Mouse (Mus musculus) lung, postnatal 4 days (tissue): ENCODE data around the gene Gm13272.
A peak's percentile ranks its signal among the peaks of the same experiment; 100 is the strongest.
"Not testable (repeated sequence)": the region's sequence is repeated elsewhere in the genome, so short reads cannot be mapped to it uniquely, and the experiment has no call there.

Experiments
- DNase-seq, 2 experiments: peaks; one replicate each; pipeline ENCODE4 v3.0.0; 2021

The Gm13272 gene

DNA sequence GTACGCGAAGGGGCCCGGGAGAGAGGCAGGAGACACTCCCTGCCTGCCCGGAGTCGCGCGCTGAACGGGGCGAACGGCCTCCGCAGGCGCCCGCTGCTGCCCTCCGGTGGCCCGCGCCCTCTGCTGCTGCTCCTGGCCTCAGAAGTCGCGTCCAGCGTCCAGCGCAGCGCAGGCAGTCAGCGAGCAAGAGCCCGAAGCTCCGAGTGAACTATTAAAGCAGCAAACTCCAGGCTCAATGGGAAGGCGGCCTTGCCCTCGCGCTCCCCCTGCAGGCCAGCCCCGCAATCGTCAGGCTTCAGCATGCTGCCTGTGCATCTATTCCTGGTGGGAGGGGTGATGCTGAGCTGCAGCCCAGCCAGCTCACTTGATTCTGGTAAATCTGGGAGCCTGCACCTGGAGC, at the start of gene Gm13272:
Gm13272 (plus strand) TSS at position 301 of the 400 bp plus-strand sequence.
- not testable (repeated sequence) for DNase-seq

DNA sequence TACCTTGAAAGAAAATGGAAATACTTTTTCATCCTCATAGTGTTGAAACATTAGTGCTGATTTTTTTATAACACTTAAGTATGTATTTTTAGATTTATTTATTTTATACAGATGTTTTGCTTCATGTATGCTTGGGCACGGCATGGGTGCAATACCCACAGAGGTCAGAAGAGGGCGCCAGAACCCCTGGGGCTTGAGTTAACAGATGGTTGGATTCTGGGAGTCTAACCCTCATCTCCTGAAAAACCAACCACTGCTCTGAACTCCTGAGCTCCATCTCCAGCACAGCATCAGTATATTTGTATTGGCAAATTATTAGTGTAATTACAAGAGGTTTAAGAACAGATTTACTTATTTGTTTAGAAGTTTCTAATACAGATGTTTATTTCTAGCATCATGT, 41.2 kb upstream of the Gm13272 start:
- peak; percentile 75 to 83 for DNase-seq

DNA sequence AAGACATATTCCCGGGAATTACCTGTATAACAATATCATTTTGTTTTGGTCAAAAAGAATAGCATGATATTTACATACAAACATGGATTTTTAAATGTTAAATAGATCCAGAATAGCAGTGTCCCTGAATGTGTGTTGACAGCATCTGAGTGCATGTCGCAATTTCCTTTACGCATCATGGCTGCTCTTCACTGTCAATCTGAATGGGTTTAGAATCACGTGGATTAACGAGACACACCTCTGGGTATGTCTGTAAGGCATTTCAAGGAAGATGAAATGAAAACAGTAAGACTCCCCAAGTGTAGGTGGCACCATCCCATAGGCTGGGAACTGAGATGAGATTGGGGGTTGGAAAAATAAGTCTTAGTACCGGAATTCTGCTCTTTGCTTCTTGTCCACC, 40.6 kb upstream of the Gm13272 start:
- DNase-seq: no peak

DNA sequence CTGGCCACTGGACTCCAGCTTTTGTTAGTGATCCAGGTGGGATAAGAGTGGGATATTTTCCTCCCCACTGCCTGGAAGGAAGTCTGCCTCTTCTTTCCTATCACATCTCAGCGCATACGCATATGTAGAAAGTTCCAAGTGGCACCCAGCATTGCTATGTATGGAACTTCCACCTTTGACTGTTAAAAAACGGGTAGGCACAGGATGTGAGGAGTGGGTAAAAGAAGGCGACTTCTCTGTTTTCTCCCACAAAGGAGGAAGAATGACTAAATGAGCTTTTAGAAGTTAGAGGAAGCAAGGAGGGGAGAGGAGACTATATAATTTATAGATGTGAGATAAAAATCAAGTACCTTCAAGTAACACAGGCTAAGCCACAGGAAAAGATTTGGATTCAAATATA, 38.2 kb upstream of the Gm13272 start:
- no peak for DNase-seq

DNA sequence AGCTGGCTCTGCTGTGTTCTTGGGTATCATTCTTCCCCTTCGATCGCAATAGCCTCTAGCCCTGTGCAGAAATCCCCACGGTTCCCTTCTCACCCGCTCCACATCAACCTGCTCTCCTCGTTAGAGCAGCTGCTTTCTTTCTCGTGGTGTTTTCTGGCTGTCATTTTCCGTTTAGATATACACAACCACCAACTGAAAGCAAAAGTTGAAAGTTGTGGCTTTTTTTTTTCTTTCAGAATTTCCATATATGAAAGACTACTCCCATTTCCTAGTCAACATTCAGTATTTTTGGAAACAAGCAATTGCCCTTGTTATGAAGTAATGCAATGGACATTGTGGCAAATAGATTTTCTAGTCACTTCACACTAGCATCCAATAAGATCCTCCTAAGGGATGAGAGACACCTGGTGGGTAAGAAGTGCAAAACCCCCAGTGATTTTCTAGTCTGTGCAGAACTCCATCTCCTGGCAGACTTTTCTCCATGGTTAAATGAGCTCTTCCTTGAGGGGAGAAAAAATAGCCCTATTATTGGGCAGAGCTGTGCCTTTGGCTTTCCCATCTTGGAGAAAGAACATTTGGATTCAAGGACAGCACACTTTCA, 36.8 kb upstream of the Gm13272 start:
- DNase-seq: no peak

DNA sequence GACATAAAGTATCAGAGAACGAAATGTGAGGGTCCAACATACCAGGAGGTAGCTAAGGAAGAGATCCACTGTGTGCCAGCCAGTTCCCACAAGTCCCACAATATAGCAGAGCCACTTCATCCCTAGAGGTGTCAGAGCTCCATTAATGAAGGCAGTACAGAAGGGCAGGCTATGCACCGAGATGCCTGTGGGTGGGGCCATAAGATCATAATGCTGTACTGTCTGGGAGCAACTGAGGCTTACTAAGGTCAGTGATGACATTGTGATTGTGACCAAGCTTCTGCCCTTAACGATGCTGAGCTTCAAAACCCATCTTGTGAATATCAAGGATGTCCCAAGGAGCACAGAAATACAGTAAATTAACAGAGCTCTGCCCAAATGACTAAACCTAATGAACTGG, 35.4 kb upstream of the Gm13272 start:
- no peak for DNase-seq

DNA sequence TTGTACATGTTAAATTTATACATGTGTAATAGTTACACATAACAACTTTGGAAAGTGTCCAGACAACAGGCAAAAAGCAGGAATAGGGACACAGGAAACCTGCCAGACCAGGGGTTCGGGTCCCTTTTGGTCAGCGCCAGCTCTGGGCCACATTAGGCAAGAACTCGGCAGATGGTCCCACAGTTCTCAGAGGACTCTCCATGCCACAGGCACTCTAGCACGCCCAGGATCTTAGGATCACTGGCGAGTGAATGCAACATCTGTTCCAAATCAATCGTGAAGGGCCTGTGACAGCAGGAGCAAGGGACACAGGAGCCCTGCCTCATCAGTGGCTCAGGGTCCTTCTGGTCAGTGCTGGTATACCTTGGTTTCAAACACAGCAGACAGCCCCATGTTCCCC, 29.7 kb upstream of the Gm13272 start:
- DNase-seq: no peak

DNA sequence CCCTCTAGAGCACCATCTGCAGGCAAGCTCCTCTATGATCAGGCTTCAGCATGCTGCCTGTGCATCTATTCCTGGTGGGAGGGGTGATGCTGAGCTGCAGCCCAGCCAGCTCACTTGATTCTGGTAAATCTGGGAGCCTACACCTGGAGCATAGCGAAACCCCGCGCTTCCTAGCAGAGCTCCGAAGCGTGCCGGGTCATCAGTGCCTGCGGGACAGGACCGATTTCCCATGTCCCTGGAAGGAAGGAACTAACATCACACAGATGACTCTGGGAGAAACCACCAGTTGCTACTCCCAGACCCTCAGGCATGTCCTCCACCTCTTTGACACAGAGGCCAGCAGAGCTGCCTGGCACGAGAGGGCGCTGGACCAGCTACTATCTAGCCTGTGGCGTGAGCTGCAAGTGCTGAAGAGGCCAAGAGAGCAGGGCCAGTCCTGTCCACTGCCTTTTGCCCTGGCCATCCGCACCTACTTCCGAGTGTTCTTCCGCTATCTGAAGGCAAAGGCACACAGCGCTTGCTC, 24.8 kb upstream of the Gm13272 start, which contains the start of gene Gm13271:
Gm13271 (plus strand) TSS at position 51 of the 523 bp plus-strand sequence.
- DNase-seq: peak; percentile 75 to 77

DNA sequence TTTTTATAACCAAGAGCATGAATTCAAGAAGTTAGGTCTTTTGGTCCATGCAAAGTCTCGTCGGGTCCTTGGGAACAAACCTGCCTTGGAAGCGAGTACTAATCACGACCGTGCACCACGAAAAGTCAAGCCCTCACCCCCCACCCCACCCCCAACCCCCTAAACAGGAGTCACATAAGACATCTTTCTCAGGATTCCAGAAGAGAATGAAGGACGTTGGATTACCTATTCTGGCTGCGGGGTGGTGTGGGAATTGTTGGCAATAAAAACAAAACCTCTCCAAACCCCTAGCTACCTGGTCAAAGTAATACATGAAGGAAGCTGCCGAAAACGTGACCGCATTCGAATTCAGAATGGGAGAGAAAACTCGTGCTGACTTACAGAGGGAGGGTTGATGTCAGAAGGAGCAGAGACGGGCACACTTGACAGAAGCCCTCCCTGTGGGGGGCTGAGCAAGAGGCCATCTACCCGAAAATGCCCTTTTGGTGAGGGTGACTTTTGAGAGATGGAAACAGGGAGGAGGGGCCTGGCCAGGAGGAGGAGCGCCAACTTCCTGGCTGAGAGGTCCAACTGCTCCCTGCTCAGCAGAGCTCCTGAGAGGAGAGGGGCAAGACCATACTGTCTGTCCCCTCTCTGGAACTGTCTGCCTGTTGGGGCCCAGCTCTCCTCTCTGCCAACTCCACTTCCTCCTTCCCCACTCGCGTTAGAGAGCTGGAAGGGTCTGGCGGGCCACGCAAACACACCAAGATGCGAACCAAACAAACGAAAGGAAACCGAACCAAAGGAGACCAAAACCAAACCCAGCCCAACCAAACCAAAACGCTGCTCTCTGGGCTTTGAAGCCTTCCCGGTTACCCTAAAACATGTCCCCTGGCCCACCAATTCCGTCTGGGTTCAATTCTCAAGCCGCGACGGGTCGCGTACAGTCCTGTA, 22.8 kb upstream of the Gm13272 start:
- not testable (repeated sequence) for DNase-seq

DNA sequence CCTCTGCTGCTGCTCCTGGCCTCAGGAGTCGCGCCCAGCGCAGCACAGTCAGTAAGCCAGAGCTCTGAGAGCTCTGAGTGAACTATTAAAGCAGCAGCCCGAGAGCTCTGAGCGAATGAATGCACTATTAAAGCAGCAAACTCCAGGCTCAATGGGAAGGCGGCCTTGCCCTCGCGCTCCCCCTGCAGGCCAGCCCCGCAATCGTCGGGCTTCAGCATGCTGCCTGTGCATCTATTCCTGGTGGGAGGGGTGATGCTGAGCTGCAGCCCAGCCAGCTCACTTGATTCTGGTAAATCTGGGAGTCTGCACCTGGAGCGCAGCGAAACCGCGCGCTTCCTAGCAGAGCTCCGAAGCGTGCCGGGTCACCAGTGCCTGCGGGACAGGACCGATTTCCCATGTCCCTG, 22.0 kb upstream of the Gm13272 start:
- peak; percentile 91 for DNase-seq

DNA sequence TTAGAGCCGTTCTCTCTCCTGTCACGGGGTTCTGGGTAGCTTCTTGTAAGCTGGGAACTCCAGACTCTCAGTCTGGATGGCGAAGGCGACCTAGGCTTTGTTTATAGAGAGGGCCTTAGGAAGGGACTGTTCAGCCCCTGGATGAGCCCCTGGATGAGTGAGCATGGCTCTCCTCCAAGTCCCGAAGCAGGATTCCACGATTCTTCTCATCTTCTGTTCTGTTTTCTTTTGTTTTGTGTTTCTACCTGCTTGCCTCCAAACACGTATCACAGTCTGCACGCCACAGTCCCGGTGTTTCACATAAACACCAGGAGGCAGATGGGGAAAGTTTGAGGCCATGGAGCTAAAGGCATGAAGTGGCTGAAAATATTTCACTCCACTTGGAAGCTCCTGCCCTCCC, 20.9 kb upstream of the Gm13272 start:
- DNase-seq: not testable (repeated sequence)

DNA sequence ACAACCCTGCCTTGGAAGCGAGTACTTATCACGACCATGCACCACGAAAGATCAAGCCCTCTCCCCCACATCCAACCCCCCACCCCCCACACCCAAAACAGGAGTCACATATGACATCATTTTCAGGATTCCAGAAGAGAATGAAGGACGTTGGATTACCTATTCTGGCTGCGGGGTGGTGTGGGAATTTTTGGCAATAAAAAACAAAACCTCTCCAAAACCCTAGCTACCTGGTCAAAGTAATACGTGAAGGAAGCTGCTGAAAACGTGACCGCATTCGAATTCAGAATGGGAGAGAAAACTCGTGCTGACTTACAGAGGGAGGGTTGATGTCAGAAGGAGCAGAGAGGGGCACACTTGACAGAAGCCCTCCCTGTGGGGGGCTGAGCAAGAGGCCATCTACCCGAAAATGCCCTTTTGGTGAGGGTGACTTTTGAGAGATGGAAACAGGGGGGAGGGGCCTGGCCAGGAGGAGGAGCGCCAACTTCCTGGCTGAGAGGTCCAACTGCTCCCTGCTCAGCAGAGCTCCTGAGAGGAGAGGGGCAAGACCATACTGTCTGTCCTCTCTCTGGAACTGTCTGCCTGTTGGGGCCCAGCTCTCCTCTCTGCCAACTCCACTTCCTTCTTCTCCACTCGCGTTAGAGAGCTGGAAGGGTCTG, 19.9 kb upstream of the Gm13272 start, which contains the start of gene Gm13283:
Gm13283 (plus strand) TSS at position 510 of the 659 bp plus-strand sequence.
- peak; percentile 50 for DNase-seq

DNA sequence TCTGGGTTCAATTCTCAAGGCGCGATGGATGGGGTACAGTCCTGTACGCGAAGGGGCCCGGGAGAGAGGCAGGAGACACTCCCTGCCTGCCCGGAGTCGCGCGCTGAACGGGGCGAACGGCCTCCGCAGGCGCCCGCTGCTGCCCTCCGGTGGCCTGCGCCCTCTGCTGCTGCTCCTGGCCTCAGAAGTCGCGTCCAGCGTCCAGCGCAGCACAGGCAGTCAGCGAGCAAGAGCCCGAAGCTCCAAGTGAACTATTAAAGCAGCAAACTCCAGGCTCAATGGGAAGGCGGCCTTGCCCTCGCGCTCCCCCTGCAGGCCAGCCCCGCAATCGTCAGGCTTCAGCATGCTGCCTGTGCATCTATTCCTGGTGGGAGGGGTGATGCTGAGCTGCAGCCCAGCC, 19.2 kb upstream of the Gm13272 start:
- DNase-seq: peak; percentile 86 to 93

DNA sequence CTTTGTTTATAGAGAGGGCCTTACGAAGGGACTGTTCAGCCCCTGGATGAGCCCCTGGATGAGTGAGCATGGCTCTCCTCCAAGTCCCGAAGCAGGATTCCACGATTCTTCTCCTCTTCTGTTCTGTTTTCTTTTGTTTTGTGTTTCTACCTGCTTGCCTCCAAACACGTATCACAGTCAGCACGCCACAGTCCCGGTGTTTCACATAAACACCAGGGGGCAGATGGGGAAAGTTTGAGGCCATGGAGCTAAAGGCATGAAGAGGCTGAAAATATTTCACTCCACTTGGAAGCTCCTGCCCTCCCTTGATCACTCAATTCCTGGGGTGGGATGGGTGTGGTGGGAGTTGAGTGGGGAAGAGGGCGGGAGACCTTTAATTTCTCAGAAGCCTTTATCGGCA, 17.9 kb upstream of the Gm13272 start:
- peak; percentile 75 to 78 for DNase-seq

DNA sequence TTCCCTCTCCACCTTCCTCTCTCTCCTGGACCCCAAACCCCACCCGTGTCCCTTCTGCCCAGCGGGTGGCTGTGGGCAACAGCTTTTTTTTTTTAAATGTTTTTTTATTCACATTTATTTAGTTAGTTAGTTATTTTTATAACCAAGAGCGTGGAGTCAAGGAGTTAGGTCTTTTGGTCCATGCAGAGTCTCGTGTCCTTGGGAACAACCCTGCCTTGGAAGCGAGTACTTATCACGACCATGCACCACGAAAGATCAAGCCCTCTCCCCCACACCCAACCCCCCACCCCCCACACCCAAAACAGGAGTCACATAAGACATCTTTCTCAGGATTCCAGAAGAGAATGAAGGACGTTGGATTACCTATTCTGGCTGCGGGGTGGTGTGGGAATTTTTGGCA, 17.3 kb upstream of the Gm13272 start:
- peak in 1 of 2 experiments; percentile 27 for DNase-seq

DNA sequence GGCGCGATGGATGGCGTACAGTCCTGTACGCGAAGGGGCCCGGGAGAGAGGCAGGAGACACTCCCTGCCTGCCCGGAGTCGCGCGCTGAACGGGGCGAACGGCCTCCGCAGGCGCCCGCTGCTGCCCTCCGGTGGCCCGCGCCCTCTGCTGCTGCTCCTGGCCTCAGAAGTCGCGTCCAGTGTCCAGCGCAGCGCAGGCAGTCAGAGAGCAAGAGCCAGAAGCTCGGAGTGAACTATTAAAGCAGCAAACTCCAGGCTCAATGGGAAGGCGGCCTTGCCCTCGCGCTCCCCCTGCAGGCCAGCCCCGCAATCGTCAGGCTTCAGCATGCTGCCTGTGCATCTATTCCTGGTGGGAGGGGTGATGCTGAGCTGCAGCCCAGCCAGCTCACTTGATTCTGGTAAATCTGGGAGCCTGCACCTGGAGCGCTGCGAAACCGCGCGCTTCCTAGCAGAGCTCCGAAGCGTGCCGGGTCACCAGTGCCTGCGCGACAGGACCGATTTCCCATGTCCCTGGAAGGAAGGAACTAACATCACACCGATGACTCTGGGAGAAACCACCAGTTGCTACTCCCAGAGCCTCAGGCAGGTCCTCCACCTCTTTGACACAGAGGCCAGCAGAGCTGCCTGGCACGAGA, 16.1 kb upstream of the Gm13272 start:
- peak; percentile 66 to 88 for DNase-seq

DNA sequence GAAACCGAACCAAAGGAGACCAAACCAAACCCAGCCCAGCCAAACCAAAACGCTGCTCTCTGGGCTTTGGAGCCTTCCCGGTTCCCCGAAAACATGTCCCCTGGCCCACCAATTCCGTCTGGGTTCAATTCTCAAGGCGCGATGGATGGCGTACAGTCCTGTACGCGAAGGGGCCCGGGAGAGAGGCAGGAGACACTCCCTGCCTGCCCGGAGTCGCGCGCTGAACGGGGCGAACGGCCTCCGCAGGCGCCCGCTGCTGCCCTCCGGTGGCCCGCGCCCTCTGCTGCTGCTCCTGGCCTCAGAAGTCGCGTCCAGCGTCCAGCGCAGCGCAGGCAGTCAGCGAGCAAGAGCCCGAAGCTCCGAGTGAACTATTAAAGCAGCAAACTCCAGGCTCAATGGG, 6.1 kb upstream of the Gm13272 start, which contains the start of gene Gm13290:
Gm13290 (plus strand) TSS at position 301 of the 400 bp plus-strand sequence.
- not testable (repeated sequence) for DNase-seq

DNA sequence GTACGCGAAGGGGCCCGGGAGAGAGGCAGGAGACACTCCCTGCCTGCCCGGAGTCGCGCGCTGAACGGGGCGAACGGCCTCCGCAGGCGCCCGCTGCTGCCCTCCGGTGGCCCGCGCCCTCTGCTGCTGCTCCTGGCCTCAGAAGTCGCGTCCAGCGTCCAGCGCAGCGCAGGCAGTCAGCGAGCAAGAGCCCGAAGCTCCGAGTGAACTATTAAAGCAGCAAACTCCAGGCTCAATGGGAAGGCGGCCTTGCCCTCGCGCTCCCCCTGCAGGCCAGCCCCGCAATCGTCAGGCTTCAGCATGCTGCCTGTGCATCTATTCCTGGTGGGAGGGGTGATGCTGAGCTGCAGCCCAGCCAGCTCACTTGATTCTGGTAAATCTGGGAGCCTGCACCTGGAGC, 3.0 kb upstream of the Gm13272 start, which contains the start of gene Gm13289:
Gm13289 (plus strand) TSS at position 301 of the 400 bp plus-strand sequence.
- DNase-seq: not testable (repeated sequence)

DNA sequence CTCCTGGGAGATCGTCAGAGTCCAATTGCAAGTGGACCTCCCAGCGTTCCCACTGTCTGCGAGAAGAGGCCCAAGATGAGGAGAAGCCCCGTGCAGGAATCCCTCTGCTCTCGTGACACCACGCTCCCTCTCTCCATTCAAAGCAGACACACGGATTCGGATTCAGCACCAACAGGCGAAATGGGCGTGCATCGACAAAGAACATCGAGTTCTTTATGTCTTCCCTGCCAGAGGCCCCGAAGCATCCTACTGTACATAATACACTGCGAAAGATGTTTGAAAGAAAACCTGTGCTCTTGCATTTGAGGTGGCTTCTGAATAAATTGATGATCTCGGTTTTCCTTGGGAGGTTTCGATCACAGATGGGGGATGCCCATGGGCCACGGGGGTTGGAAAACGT, 670 bp downstream of the Gm13272 start:
- DNase-seq: not testable (repeated sequence)

DNA sequence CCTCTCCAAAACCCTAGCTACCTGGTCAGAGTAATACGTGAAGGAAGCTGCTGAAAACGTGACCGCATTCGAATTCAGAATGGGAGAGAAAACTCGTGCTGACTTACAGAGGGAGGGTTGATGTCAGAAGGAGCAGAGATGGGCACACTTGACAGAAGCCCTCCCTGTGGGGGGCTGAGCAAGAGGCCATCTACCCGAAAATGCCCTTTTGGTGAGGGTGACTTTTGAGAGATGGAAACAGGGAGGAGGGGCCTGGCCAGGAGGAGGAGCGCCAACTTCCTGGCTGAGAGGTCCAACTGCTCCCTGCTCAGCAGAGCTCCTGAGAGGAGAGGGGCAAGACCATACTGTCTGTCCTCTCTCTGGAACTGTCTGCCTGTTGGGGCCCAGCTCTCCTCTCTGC, 2.2 kb downstream of the Gm13272 start, which contains the start of gene Ifnz:
Ifnz (plus strand) TSS at position 301 of the 400 bp plus-strand sequence.
- DNase-seq: not testable (repeated sequence)

DNA sequence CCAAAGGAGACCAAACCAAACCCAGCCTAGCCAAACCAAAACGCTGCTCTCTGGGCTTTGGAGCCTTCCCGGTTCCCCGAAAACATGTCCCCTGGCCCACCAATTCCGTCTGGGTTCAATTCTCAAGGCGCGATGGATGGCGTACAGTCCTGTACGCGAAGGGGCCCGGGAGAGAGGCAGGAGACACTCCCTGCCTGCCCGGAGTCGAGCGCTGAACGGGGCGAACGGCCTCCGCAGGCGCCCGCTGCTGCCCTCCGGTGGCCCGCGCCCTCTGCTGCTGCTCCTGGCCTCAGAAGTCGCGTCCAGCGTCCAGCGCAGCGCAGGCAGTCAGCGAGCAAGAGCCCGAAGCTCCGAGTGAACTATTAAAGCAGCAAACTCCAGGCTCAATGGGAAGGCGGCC, 2.7 kb downstream of the Gm13272 start:
- peak; percentile 39 to 74 for DNase-seq

DNA sequence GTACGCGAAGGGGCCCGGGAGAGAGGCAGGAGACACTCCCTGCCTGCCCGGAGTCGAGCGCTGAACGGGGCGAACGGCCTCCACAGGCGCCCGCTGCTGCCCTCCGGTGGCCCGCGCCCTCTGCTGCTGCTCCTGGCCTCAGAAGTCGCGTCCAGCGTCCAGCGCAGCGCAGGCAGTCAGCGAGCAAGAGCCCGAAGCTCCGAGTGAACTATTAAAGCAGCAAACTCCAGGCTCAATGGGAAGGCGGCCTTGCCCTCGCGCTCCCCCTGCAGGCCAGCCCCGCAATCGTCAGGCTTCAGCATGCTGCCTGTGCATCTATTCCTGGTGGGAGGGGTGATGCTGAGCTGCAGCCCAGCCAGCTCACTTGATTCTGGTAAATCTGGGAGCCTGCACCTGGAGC, 5.8 kb downstream of the Gm13272 start, which contains the start of gene Gm13276:
Gm13276 (plus strand) TSS at position 301 of the 400 bp plus-strand sequence.
- not testable (repeated sequence) for DNase-seq
